Mouse (Mus musculus): ENCODE data around the gene Tfdp2.

GRCm38 (mm10) chr9:96345750-96346149 lies 149.7 kb downstream of the Tfdp2 start:
- TF ChIP-seq CTCF (IDR thresholded peaks at IDR 0.05): no peak
- no peak for TF ChIP-seq EP300 (IDR thresholded peaks at IDR 0.05)
